Mouse (Mus musculus): Measurements from ENCODE around the gene Kirrel3. TPM values are rescaled to one million over a fixed set of nuclear protein-coding genes. Genes with fewer than 3 reads are reported as not detected.

Kirrel3 gene
- polyA plus RNA-seq, 1 experiment from 2014 or later = 0.06 TPM

DNA sequence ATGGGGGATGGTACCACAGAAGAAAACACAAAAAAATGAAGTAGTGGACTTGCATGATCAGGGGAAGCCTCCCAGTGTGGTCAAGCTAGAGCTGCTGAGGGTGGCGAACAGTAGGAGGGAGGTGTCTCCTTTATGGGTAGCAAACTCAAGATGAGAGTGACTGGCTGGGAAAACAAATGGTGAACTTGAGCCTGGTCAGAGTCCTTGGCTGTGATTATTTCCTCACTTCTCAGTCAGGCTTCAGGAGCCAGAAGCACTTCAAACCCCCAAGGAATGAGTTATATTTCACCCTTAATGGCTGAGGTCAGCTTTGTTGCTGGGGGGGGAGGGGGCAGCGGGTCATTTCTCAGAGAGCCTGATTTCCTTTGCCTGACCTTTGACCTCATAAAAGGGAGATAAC, 218.7 kb downstream of the Kirrel3 start:
- no peaks in the 10 kb centered on the region for H3K36me3 ChIP-seq (ENCODE audit: control insufficient read depth, insufficient read depth)
- H3K9ac ChIP-seq (ENCODE audit: low read depth, low read length) = no peak overlapping the region
- H3K9me3 ChIP-seq (replicated peaks; ENCODE audit: control insufficient read depth, low read length) = no peaks in the 10 kb centered on the region
- ATAC-seq (ENCODE audit: low read depth) = no peak
- H3K4me1 ChIP-seq (ENCODE audit: control insufficient read depth, low read depth, low read length) = no peaks in the 10 kb centered on the region
- 35% methylated on average over 2 of the region's 2 CpGs for WGBS (ENCODE audit: insufficient replicate concordance)
- H3K4me2 ChIP-seq (ENCODE audit: low read depth, low read length) = no peak overlapping the region
- no peaks in the 10 kb centered on the region for H3K27me3 ChIP-seq (ENCODE audit: control insufficient read depth, insufficient read depth, low read depth, low read length)
- H3K27ac ChIP-seq (ENCODE audit: low read length) = no peak overlapping the region
- no peak overlapping the region for H3K4me3 ChIP-seq (ENCODE audit: low read depth, low read length)

DNA sequence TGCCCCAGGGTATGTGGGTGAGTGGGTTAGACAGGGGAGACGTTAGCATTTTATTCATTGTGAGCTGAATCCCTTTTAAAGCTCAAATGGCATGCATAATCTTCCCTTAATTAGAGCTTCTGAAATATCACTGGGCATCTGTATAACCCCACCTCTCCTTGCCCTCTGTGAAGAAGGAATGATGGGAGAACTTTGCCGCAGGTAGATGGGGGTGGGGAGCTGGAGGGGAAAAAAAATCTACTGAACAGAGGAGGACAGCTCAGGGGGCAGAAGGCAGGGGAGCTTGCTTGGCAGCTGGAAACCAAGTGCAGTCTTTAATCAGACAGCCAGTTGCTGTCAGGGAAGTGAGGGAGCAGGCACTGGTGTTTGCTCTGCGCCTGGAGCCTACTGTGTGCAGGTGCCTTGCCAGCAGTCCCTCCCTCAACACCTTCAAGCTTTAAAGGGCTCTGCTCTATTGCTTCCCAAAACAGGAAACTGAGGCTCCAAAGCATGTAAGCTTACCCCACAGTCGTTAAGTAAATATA, 220.7 kb downstream of the Kirrel3 start:
- H3K27ac ChIP-seq (ENCODE audit: low read length) = no peak overlapping the region
- H3K4me1 ChIP-seq (ENCODE audit: control insufficient read depth, low read depth, low read length) = no peaks in the 10 kb centered on the region
- no peaks in the 10 kb centered on the region for H3K36me3 ChIP-seq (ENCODE audit: control insufficient read depth, insufficient read depth)
- ATAC-seq (ENCODE audit: low read depth) = no peak
- H3K9me3 ChIP-seq (replicated peaks; ENCODE audit: control insufficient read depth, low read length) = no peaks in the 10 kb centered on the region
- WGBS (ENCODE audit: insufficient replicate concordance) = 25% methylated on average over 4 of the region's 4 CpGs
- H3K27me3 ChIP-seq (ENCODE audit: control insufficient read depth, insufficient read depth, low read depth, low read length) = no peaks in the 10 kb centered on the region
- no peak overlapping the region for H3K4me3 ChIP-seq (ENCODE audit: low read depth, low read length)
- H3K4me2 ChIP-seq (ENCODE audit: low read depth, low read length) = no peak overlapping the region
- H3K9ac ChIP-seq (ENCODE audit: low read depth, low read length) = no peak overlapping the region

DNA sequence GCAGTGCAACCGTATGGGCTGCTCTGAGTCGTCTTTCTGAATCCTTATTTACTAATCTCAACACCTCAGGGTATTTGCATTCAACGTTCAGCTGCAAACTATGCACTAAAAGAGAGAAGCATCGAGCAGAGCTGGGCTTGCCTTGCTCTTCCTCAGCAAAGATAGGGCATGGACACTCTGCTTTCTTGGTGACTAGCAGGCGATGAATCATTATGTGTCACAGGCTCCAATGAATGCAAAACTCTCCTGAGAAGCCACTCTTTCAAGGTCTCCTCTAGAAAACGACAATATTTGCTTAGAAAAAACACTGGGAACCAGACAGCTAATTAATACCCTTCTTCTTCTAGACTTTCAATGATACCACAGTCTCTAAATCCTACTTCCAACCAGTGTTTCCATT, 223.0 kb downstream of the Kirrel3 start:
- H3K4me1 ChIP-seq (ENCODE audit: control insufficient read depth, low read depth, low read length) = no peaks in the 10 kb centered on the region
- no peak overlapping the region for H3K4me2 ChIP-seq (ENCODE audit: low read depth, low read length)
- no peaks in the 10 kb centered on the region for H3K36me3 ChIP-seq (ENCODE audit: control insufficient read depth, insufficient read depth)
- WGBS (ENCODE audit: insufficient replicate concordance) = 53% methylated on average over 6 of the region's 6 CpGs
- no peaks in the 10 kb centered on the region for H3K9me3 ChIP-seq (replicated peaks; ENCODE audit: control insufficient read depth, low read length)
- H3K4me3 ChIP-seq (ENCODE audit: low read depth, low read length) = no peak overlapping the region
- no peak overlapping the region for H3K27ac ChIP-seq (ENCODE audit: low read length)
- no peaks in the 10 kb centered on the region for H3K27me3 ChIP-seq (ENCODE audit: control insufficient read depth, insufficient read depth, low read depth, low read length)
- H3K9ac ChIP-seq (ENCODE audit: low read depth, low read length) = no peak overlapping the region
- ATAC-seq (ENCODE audit: low read depth) = no peak

DNA sequence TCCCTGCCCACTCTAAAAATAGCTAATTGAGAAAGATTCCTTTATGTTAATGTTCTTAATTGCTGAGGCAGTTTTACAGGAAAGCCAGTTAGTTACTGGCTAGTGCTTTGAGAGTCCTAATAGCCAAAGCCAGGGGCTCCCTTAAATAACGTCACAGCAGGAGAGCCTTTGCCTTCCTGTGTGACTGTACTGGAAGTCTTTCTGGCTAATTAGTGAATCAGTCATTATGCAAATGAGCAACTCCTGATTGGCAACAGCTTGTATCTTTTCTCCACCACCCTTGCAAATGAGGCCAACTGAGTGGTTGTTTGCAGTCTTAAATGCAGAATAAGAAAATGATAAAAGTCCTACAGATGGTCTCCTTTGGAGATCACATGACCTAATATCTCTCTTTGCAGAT, 226.3 kb downstream of the Kirrel3 start:
- H3K36me3 ChIP-seq (ENCODE audit: control insufficient read depth, insufficient read depth) = no peaks in the 10 kb centered on the region
- no peak overlapping the region for H3K27ac ChIP-seq (ENCODE audit: low read length)
- no peak for ATAC-seq (ENCODE audit: low read depth)
- H3K9ac ChIP-seq (ENCODE audit: low read depth, low read length) = no peak overlapping the region
- 19% methylated on average over 1 of the region's 1 CpGs for WGBS (ENCODE audit: insufficient replicate concordance)
- no peaks in the 10 kb centered on the region for H3K9me3 ChIP-seq (replicated peaks; ENCODE audit: control insufficient read depth, low read length)
- no peak overlapping the region for H3K4me2 ChIP-seq (ENCODE audit: low read depth, low read length)
- no peaks in the 10 kb centered on the region for H3K4me1 ChIP-seq (ENCODE audit: control insufficient read depth, low read depth, low read length)
- H3K27me3 ChIP-seq (ENCODE audit: control insufficient read depth, insufficient read depth, low read depth, low read length) = no peaks in the 10 kb centered on the region
- no peak overlapping the region for H3K4me3 ChIP-seq (ENCODE audit: low read depth, low read length)

DNA sequence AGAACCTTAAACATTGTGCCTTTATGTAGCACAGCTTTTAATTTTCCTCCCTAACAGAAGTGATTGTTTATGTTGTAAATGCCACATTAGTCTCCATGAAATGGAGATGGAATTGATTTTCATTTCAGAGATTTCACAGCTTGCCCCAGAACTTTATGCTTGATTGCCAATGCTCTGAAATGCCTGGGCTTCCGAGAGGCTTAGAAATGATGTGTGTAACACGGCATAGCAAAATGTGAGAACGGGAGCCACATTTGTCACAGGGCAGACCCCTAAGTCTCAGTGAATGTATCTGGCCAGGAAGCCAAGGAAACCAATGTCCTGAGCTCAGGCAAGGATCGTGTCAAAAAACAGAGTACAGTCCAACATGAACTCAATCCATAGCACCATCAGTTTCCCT, 227.3 kb downstream of the Kirrel3 start:
- H3K36me3 ChIP-seq (ENCODE audit: control insufficient read depth, insufficient read depth) = no peaks in the 10 kb centered on the region
- no peak overlapping the region for H3K9ac ChIP-seq (ENCODE audit: low read depth, low read length)
- no peak overlapping the region for H3K4me3 ChIP-seq (ENCODE audit: low read depth, low read length)
- no peak for ATAC-seq (ENCODE audit: low read depth)
- no peaks in the 10 kb centered on the region for H3K4me1 ChIP-seq (ENCODE audit: control insufficient read depth, low read depth, low read length)
- 58% methylated on average over 4 of the region's 4 CpGs for WGBS (ENCODE audit: insufficient replicate concordance)
- H3K27ac ChIP-seq (ENCODE audit: low read length) = no peak overlapping the region
- no peaks in the 10 kb centered on the region for H3K27me3 ChIP-seq (ENCODE audit: control insufficient read depth, insufficient read depth, low read depth, low read length)
- H3K9me3 ChIP-seq (replicated peaks; ENCODE audit: control insufficient read depth, low read length) = no peaks in the 10 kb centered on the region
- H3K4me2 ChIP-seq (ENCODE audit: low read depth, low read length) = no peak overlapping the region

DNA sequence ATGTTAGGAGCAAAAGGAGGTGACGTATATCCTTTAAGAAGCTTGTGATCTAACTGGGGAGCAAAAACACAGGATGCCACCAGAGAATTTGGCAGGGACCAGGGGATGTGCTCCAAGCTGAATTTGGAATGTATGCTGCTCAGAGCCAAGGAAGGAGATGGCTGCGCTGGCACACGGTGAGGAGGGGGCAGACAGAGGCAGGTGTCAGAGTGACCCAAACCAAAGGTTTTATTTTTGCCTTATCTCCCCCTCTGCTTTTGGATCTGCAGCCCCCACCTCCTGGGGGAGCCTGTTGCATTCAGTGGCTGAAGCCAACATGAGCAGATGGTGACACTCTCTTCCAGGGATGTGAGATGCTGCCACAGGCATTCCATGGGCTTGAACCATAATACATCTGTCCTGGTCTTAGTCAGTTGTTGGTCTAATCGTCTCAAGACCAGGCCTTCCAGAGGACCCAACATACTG, 227.8 kb downstream of the Kirrel3 start:
- Histone ChIP-seq H3K9ac (ENCODE audit: low read depth, low read length) (no peak overlapping the region), H3K27ac (ENCODE audit: low read length) (no peak overlapping the region), H3K4me2 (ENCODE audit: low read depth, low read length) (no peak overlapping the region), H3K36me3 (ENCODE audit: control insufficient read depth, insufficient read depth) (no peaks in the 10 kb centered on the region), H3K4me3 (ENCODE audit: low read depth, low read length) (no peak overlapping the region), H3K9me3 (replicated peaks; ENCODE audit: control insufficient read depth, low read length) (no peaks in the 10 kb centered on the region), H3K4me1 (ENCODE audit: control insufficient read depth, low read depth, low read length) (no peaks in the 10 kb centered on the region), H3K27me3 (ENCODE audit: control insufficient read depth, insufficient read depth, low read depth, low read length) (no peaks in the 10 kb centered on the region)
- WGBS (ENCODE audit: insufficient replicate concordance) = 58% methylated on average over 4 of the region's 4 CpGs
- no peak for ATAC-seq (ENCODE audit: low read depth)

DNA sequence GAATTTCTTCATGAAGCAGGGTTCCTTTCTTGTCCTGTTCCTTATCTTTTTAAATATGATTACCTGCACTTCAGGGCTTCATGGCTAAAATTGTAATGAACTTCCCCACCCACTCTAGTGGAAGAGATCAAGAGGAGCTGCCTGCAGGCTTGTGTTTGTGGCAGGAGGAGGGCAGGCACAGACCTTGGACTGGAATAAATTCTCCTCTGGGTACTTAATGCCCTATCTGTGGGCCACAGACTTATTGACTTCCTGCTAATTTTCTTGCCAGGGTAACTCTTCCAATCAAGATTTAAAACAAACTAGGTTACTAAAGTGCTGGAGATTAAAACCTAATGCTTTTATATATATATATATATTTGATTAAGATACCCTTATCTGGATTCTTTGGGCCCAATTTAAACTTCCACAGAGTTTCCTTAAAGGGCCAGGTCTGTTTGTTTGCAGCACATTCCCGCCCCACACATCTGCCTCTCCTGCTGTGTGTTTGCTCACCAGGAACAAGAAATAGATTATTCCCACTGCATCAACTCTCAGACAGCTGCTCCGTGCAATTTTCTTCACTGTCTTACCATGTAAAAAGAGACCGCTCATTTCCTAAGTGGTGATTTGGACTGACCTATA, 229.4 kb downstream of the Kirrel3 start:
- Histone ChIP-seq H3K9ac (ENCODE audit: low read depth, low read length) (no peak overlapping the region), H3K27me3 (ENCODE audit: control insufficient read depth, insufficient read depth, low read depth, low read length) (no peaks in the 10 kb centered on the region), H3K36me3 (ENCODE audit: control insufficient read depth, insufficient read depth) (no peaks in the 10 kb centered on the region), H3K4me3 (ENCODE audit: low read depth, low read length) (no peak overlapping the region), H3K9me3 (replicated peaks; ENCODE audit: control insufficient read depth, low read length) (no peaks in the 10 kb centered on the region), H3K4me1 (ENCODE audit: control insufficient read depth, low read depth, low read length) (no peaks in the 10 kb centered on the region), H3K4me2 (ENCODE audit: low read depth, low read length) (no peak overlapping the region), H3K27ac (ENCODE audit: low read length) (no peak overlapping the region)
- WGBS (ENCODE audit: insufficient replicate concordance) = 41% methylated on average over 3 of the region's 3 CpGs
- ATAC-seq (ENCODE audit: low read depth) = no peak

DNA sequence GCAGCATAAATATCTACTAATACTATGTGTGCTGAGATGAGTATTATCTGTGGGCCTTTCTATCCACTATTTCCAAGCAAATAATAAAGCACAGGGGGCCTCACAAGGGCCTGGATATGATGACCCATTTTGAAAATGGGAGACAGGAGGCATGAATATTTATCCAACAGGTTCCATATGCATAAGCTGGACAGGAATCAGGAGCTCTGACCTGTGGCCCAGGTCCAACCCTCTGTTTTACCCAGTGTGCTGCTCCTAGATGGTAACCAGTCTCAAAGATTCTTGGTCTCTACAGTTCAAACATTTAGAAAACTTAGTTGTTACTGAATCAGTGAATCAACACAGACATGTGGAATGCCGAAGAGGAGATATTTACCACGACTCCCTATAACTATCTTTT, 230.8 kb downstream of the Kirrel3 start:
- Histone ChIP-seq H3K9ac (ENCODE audit: low read depth, low read length) (no peak overlapping the region), H3K4me3 (ENCODE audit: low read depth, low read length) (no peak overlapping the region), H3K27ac (ENCODE audit: low read length) (no peak overlapping the region), H3K4me2 (ENCODE audit: low read depth, low read length) (no peak overlapping the region), H3K9me3 (replicated peaks; ENCODE audit: control insufficient read depth, low read length) (no peaks in the 10 kb centered on the region), H3K27me3 (ENCODE audit: control insufficient read depth, insufficient read depth, low read depth, low read length) (no peaks in the 10 kb centered on the region), H3K36me3 (ENCODE audit: control insufficient read depth, insufficient read depth) (no peaks in the 10 kb centered on the region), H3K4me1 (ENCODE audit: control insufficient read depth, low read depth, low read length) (no peaks in the 10 kb centered on the region)
- no peak for ATAC-seq (ENCODE audit: low read depth)
- 53% methylated on average over 2 of the region's 2 CpGs for WGBS (ENCODE audit: insufficient replicate concordance)

DNA sequence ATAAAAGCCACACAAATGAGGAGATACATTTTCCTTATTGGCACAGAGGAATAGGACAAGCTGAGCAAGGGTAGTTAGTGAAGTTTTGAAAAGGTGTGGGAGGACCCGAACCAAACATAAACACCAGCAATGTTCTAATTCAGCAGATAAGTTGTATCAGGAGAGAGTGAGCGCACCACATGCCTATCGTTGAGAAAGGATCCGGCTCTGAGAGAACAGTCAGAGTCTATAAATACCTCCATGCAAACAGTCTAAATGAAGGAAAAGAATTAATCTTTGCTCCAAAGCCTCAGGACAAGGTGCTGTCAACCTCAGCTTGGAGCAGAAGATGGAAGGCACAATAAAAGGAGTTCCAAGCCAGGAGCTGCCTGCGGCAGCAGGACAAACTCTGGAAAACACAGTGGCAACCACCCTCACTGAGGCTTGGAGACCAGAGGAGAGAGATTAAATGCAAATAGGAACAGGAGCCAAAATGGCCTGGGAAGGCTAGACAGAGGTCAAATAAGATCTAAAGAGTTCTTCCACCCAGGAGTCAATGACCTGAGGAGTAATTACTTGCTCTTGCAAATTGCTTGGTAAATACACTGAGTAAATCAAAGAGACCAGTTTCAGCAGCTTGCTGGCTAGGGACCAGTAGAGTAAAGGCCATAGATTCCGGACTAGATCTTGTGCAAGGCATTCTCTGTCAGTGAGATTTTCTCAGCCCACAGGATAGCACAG, 235.9 kb downstream of the Kirrel3 start:
- no peaks in the 10 kb centered on the region for H3K27me3 ChIP-seq (ENCODE audit: control insufficient read depth, insufficient read depth, low read depth, low read length)
- no peak overlapping the region for H3K4me2 ChIP-seq (ENCODE audit: low read depth, low read length)
- no peaks in the 10 kb centered on the region for H3K9me3 ChIP-seq (replicated peaks; ENCODE audit: control insufficient read depth, low read length)
- no peak overlapping the region for H3K4me3 ChIP-seq (ENCODE audit: low read depth, low read length)
- H3K4me1 ChIP-seq (ENCODE audit: control insufficient read depth, low read depth, low read length) = no peaks in the 10 kb centered on the region
- H3K36me3 ChIP-seq (ENCODE audit: control insufficient read depth, insufficient read depth) = no peaks in the 10 kb centered on the region
- no peak overlapping the region for H3K27ac ChIP-seq (ENCODE audit: low read length)
- H3K9ac ChIP-seq (ENCODE audit: low read depth, low read length) = no peak overlapping the region
- ATAC-seq (ENCODE audit: low read depth) = no peak
- 34% methylated on average over 6 of the region's 6 CpGs for WGBS (ENCODE audit: insufficient replicate concordance)
